In genomic region chr8:87959320-87959920, GRCm38 (mm10) we compare ENCODE assay signal across 8 mouse cellular contexts. TPM values are rescaled to one million over a fixed set of nuclear protein-coding genes. Genes with fewer than 3 reads are reported as not detected.
DNase-seq lines count a peak whose midpoint lies in the region; ATAC-seq lines count a peak whose summit lies in the region.

TSS of gene Zfp423 (minus strand) at chr8:87959595.

- peak; percentile 13; the same call in 1 of the 2 replicates for ATAC-seq in kidney, embryonic 15.5 days (replicated peaks; ENCODE audit: low FRiP score)
- peak; percentile 17 for ATAC-seq in forebrain, embryonic 13.5 days
- ATAC-seq in hindbrain, embryonic 14.5 days (ENCODE audit: low FRiP score): peak; percentile 10; the same call in 1 of the 2 replicates

- no peaks in the 10 kb centered on the region for H3K9me3 ChIP-seq in kidney, embryonic 15.5 days (replicated peaks)
- H3K9me3 ChIP-seq in forebrain, embryonic 13.5 days (replicated peaks): no peaks in the 10 kb centered on the region
- H3K9me3 ChIP-seq in hindbrain, embryonic 14.5 days (ENCODE audit: control insufficient read depth, low read length): no peaks in the 10 kb centered on the region

- no peak for DNase-seq in kidney, adult 18-20 months
- DNase-seq in adrenal gland, adult 18-20 months (ENCODE audit: low spot score in 2 of 2): peak; percentile 30 to 38
- no peak for DNase-seq in hindbrain, embryonic 14.5 days (ENCODE audit: low spot score)
- peak; percentile 39 for DNase-seq in liver
- DNase-seq in retina, embryonic 14.5 days (ENCODE audit: low spot score): peak; percentile 57
- no peak for DNase-seq in ovary, postnatal 36 days (ENCODE audit: low spot score)

- WGBS in kidney, embryonic 15.5 days: 1% methylated on average over 39 of the region's 48 CpGs
- WGBS in forebrain, embryonic 13.5 days: under 1% methylated on average over 25 of the region's 48 CpGs
- WGBS in hindbrain, embryonic 14.5 days: 0% methylated on average over 32 of the region's 48 CpGs

- H3K36me3 ChIP-seq in kidney, embryonic 15.5 days: no peaks in the 10 kb centered on the region
- no peaks in the 10 kb centered on the region for H3K36me3 ChIP-seq in forebrain, embryonic 13.5 days (ENCODE audit: poor library complexity, severe bottlenecking)
- no peaks in the 10 kb centered on the region for H3K36me3 ChIP-seq in hindbrain, embryonic 14.5 days (replicated peaks; ENCODE audit: control insufficient read depth, insufficient read depth)

- peak within 1 kb of the TSS; percentile 99 for H3K27ac ChIP-seq in kidney, embryonic 15.5 days
- peak within 1 kb of the TSS; percentile 98 for H3K27ac ChIP-seq in forebrain, embryonic 13.5 days
- H3K27ac ChIP-seq in hindbrain, embryonic 14.5 days: peak within 1 kb of the TSS; percentile 98

- peaks cover 31% of the 10 kb centered on the region for H3K27me3 ChIP-seq in kidney, embryonic 15.5 days
- peaks cover 24% of the 10 kb centered on the region for H3K27me3 ChIP-seq in forebrain, embryonic 13.5 days
- H3K27me3 ChIP-seq in hindbrain, embryonic 14.5 days (ENCODE audit: control insufficient read depth, insufficient read depth, low read length): 0 out of 2 replicates have a peak, but pooled peaks cover 6% of the 10 kb centered on the region

- H3K4me2 ChIP-seq in kidney, embryonic 15.5 days: peak within 1 kb of the TSS; percentile 98
- H3K4me2 ChIP-seq in forebrain, embryonic 13.5 days: peak within 1 kb of the TSS; percentile 92
- H3K4me2 ChIP-seq in hindbrain, embryonic 14.5 days (replicated peaks): peak within 1 kb of the TSS; percentile 97

- peak within 1 kb of the TSS; percentile 95 for H3K9ac ChIP-seq in kidney, embryonic 15.5 days
- H3K9ac ChIP-seq in forebrain, embryonic 13.5 days: peak within 1 kb of the TSS; percentile 91
- H3K9ac ChIP-seq in hindbrain, embryonic 14.5 days: peak within 1 kb of the TSS; percentile 96

- peak within 1 kb of the TSS; percentile 89 for H3K4me3 ChIP-seq in kidney, embryonic 15.5 days (replicated peaks)
- H3K4me3 ChIP-seq in forebrain, embryonic 13.5 days: peak within 1 kb of the TSS; percentile 83
- H3K4me3 ChIP-seq in hindbrain, embryonic 14.5 days (replicated peaks; ENCODE audit: low read length): peak within 1 kb of the TSS; percentile 92

- H3K4me1 ChIP-seq in kidney, embryonic 15.5 days: peaks cover 53% of the 10 kb centered on the region
- peaks cover 64% of the 10 kb centered on the region for H3K4me1 ChIP-seq in forebrain, embryonic 13.5 days
- H3K4me1 ChIP-seq in hindbrain, embryonic 14.5 days (replicated peaks; ENCODE audit: control insufficient read depth, insufficient read depth, low read length): peaks cover 58% of the 10 kb centered on the region

RNA-seq across cellular contexts. Expression of gene Zfp423, which starts in this region (rescaled TPM):
- polyA plus RNA-seq in kidney, embryonic 15.5 days (2015; fragmentation: Nextera tagmentation; extraction: Ambion mirVana): 9.2 and 10.9 TPM in 2 replicates
- 10 to 100 TPM; 13.2 to 27.1 TPM for total RNA-seq in adrenal gland, adult 18-20 months (2021)
- polyA plus RNA-seq in forebrain, embryonic 13.5 days (2015; fragmentation: Nextera tagmentation; extraction: Ambion mirVana): 21.5 and 23.2 TPM in 2 replicates
- polyA plus RNA-seq in hindbrain, embryonic 14.5 days (2014; fragmentation: Nextera tagmentation; extraction: Ambion mirVana): 42.3 and 45.6 TPM in 2 replicates

Comparison
In these comparisons a context has a peak if more than half of its experiments do, and no peak if none do; other contexts are left out.
1. DNase-seq: peak in adrenal gland, adult 18-20 months (2 of 2), liver (single experiment) and retina, embryonic 14.5 days (single experiment); none in kidney, adult 18-20 months (single experiment), hindbrain, embryonic 14.5 days (single experiment) and ovary, postnatal 36 days (single experiment).
2. Peak in every context shown above with its lines, with median percentiles within 50 percentile points of each other: ATAC-seq, H3K27ac ChIP-seq, H3K4me2 ChIP-seq, H3K4me3 ChIP-seq and H3K9ac ChIP-seq.